In genomic region chr6:83265253-83265652, GRCm38 (mm10) we compare ENCODE assay signal across 11 mouse cellular contexts. TPM values are rescaled to one million over a fixed set of nuclear protein-coding genes. Genes with fewer than 3 reads are reported as not detected.
DNase-seq lines count a peak whose midpoint lies in the region; ATAC-seq and TF ChIP-seq lines count a peak whose summit lies in the region.
"Had no signal": no experiment of that assay in that cellular context is flagged by ENCODE, and none has a peak within 500 bp of the region (broad histone marks: within the 10 kb centered on the region; RNA-seq: fewer than 3 reads in every experiment).

No protein-coding gene starts in this region.

- no peak for ATAC-seq in forebrain, postnatal 0 days
- no peak for ATAC-seq in forebrain, embryonic 12.5 days (ENCODE audit: low FRiP score)
- ATAC-seq in liver, embryonic 12.5 days, result no peak
- ATAC-seq in granulocyte monocyte progenitor cell, adult 5-6 weeks (replicated peaks; ENCODE audit: poor library complexity, severe bottlenecking), result no peak

- no peaks in the 10 kb centered on the region for H3K27me3 ChIP-seq in forebrain, postnatal 0 days (ENCODE audit: insufficient read depth, low read length)
- H3K27me3 ChIP-seq in forebrain, embryonic 12.5 days, result peaks cover 6% of the 10 kb centered on the region; the same call in 1 of the 2 replicates
- no peaks in the 10 kb centered on the region for H3K27me3 ChIP-seq in liver, adult 2 months (ENCODE audit: control insufficient read depth, insufficient read depth, low read length)
- peaks cover 50% of the 10 kb centered on the region for H3K27me3 ChIP-seq in liver, embryonic 12.5 days (replicated peaks)

- H3K79me2 ChIP-seq in liver, adult 2 months (ENCODE audit: control insufficient read depth, insufficient read depth, low read length), result no peaks in the 10 kb centered on the region

- H3K9ac ChIP-seq in forebrain, postnatal 0 days, result no peak overlapping the region
- H3K9ac ChIP-seq in forebrain, embryonic 12.5 days, result no peak overlapping the region
- no peak overlapping the region for H3K9ac ChIP-seq in liver, adult 2 months (ENCODE audit: low read depth, low read length)
- H3K9ac ChIP-seq in liver, embryonic 12.5 days, result no peak overlapping the region
- no peak overlapping the region for H3K9ac ChIP-seq in ES-E14 (ENCODE audit: insufficient read depth, low read depth, low read length, poor library complexity, severe bottlenecking)

- no peaks in the 10 kb centered on the region for H3K9me3 ChIP-seq in forebrain, postnatal 0 days (ENCODE audit: low read length)
- H3K9me3 ChIP-seq in forebrain, embryonic 12.5 days, result no peaks in the 10 kb centered on the region
- H3K9me3 ChIP-seq in liver, embryonic 12.5 days (replicated peaks), result no peaks in the 10 kb centered on the region
- H3K9me3 ChIP-seq in ES-E14 (ENCODE audit: control insufficient read depth, insufficient read depth, low read depth, low read length), result no peaks in the 10 kb centered on the region
- H3K9me3 ChIP-seq: forebrain, embryonic 10.5 days had no signal

- no peak overlapping the region for H3K4me3 ChIP-seq in forebrain, postnatal 0 days (ENCODE audit: low read depth, low read length)
- no peak overlapping the region for H3K4me3 ChIP-seq in forebrain, embryonic 12.5 days (replicated peaks)
- H3K4me3 ChIP-seq in liver, adult 2 months (ENCODE audit: insufficient read depth, low read depth, low read length), result no peak overlapping the region
- H3K4me3 ChIP-seq in liver, embryonic 12.5 days, result no peak overlapping the region
- no peak overlapping the region for H3K4me3 ChIP-seq in ES-E14 (ENCODE audit: insufficient read depth in 1 of 2, low read depth in 1 of 2, low read length in 2 of 2, poor library complexity in 1 of 2, severe bottlenecking in 1 of 2)
- H3K4me3 ChIP-seq: forebrain, embryonic 10.5 days had no signal

- no peak overlapping the region for H3K27ac ChIP-seq in forebrain, postnatal 0 days (ENCODE audit: low read depth, low read length)
- no peak overlapping the region for H3K27ac ChIP-seq in forebrain, embryonic 12.5 days
- H3K27ac ChIP-seq in liver, adult 2 months (replicated peaks; ENCODE audit: insufficient read depth, low read depth, low read length), result no peak overlapping the region
- no peak overlapping the region for H3K27ac ChIP-seq in liver, embryonic 12.5 days
- no peak overlapping the region for H3K27ac ChIP-seq in ES-E14 (ENCODE audit: insufficient read depth, low read depth, low read length, poor library complexity, severe bottlenecking)
- H3K27ac ChIP-seq: forebrain, embryonic 10.5 days had no signal

- no peaks in the 10 kb centered on the region for H3K4me1 ChIP-seq in forebrain, postnatal 0 days (ENCODE audit: insufficient read depth)
- H3K4me1 ChIP-seq in forebrain, embryonic 12.5 days, result peaks cover 13% of the 10 kb centered on the region
- no peaks in the 10 kb centered on the region for H3K4me1 ChIP-seq in liver, adult 2 months (ENCODE audit: control insufficient read depth, insufficient read depth, low read length)
- H3K4me1 ChIP-seq in liver, embryonic 12.5 days, result no peaks in the 10 kb centered on the region; the same call in 1 of the 2 replicates
- no peaks in the 10 kb centered on the region for H3K4me1 ChIP-seq in ES-E14 (ENCODE audit: control insufficient read depth in 2 of 2, insufficient read depth in 2 of 2, low read length in 2 of 2, poor library complexity in 1 of 2)

- peak; percentile 64 for TF ChIP-seq CTCF in forebrain, postnatal 0 days (IDR thresholded peaks at IDR 0.05; ENCODE audit: low read depth)
- TF ChIP-seq CTCF in liver, adult 2 months (IDR thresholded peaks at IDR 0.05; ENCODE audit: low read depth, low read length), result 0 out of 2 replicates have a peak, but pooled peaks have one; percentile 8

- TF ChIP-seq POLR2A in liver, adult 2 months (IDR thresholded peaks at IDR 0.05; ENCODE audit: extremely low read depth, insufficient read depth, low read length), result no peak

- H3K4me2 ChIP-seq in forebrain, postnatal 0 days (ENCODE audit: low read depth), result no peak overlapping the region
- no peak overlapping the region for H3K4me2 ChIP-seq in forebrain, embryonic 12.5 days
- no peak overlapping the region for H3K4me2 ChIP-seq in liver, embryonic 12.5 days

- DNase-seq in forebrain, postnatal 0 days, result peak; percentile 21
- DNase-seq in liver, adult 2 months (ENCODE audit: extremely low read depth, low read depth, low spot score), result no peak
- DNase-seq in ES-E14 (ENCODE audit: low read depth, low spot score), result peak; percentile 40
- DNase-seq in induced T-regulatory cell, adult 2 months (ENCODE audit: low read depth), result peak; percentile 52
- DNase-seq in kidney, postnatal 10 days, result no peak
- DNase-seq: cerebellum, adult 18-20 months; heart, postnatal 14 days had no signal

- no peaks in the 10 kb centered on the region for H3K36me3 ChIP-seq in forebrain, postnatal 0 days (ENCODE audit: insufficient read depth)
- no peaks in the 10 kb centered on the region for H3K36me3 ChIP-seq in forebrain, embryonic 12.5 days (replicated peaks)
- H3K36me3 ChIP-seq in liver, adult 2 months (ENCODE audit: control insufficient read depth, insufficient read depth, low read length), result no peaks in the 10 kb centered on the region
- H3K36me3 ChIP-seq in liver, embryonic 12.5 days, result no peaks in the 10 kb centered on the region
- H3K36me3 ChIP-seq in ES-E14 (ENCODE audit: control insufficient read depth, insufficient read depth, low read length, poor library complexity, severe bottlenecking), result no peaks in the 10 kb centered on the region
- H3K36me3 ChIP-seq: forebrain, embryonic 10.5 days had no signal

- in situ Hi-C loops in ES-E14 (cut with MboI; ENCODE audit: low sequenced_read_pairs in 2 of 2, unreplicated experiment in 2 of 2), result no loop called here

TF ChIP-seq in ES-E14, 5 proteins besides CTCF, POLR2A, EP300 and RAD21:
- TF ChIP-seq ZNF384 (IDR thresholded peaks at IDR 0.05; ENCODE audit: low read depth, low read length) (no peak), HCFC1 (IDR thresholded peaks at IDR 0.05; ENCODE audit: borderline replicate concordance, insufficient read depth, low read length) (no peak), ZC3H11A (IDR thresholded peaks at IDR 0.05; ENCODE audit: borderline replicate concordance, low read depth, low read length) (peak; percentile 75; the same call in 1 of the 2 replicates), CHD2 (IDR thresholded peaks at IDR 0.05; ENCODE audit: low read depth, low read length) (no peak)

RNA-seq across cellular contexts. Expression of gene Slc4a5, which starts 45.6 kb away (rescaled TPM):
- total RNA-seq in forebrain, postnatal 0 days (2014; rRNA removed), result 1.3 and 1.7 TPM in 2 replicates
- polyA plus RNA-seq in forebrain, postnatal 0 days (2015; fragmentation: Nextera tagmentation; extraction: Ambion mirVana), result 0.45 and 1.3 TPM in 2 replicates
- 0.12 and 0.24 TPM in 2 replicates for polyA plus RNA-seq in forebrain, embryonic 12.5 days (2016; fragmentation: Nextera tagmentation; extraction: Ambion mirVana)
- under 0.01 and 0.07 TPM in 2 replicates for total RNA-seq in liver, adult 2 months (2014; rRNA removed)
- 0.28 TPM in 1 of 2 replicates, not detected in the other for polyA plus RNA-seq in liver, adult 2 months (2012; rRNA removed)
- 1.2 and 1.3 TPM in 2 replicates for polyA plus RNA-seq in liver, embryonic 12.5 days (2016; fragmentation: Nextera tagmentation; extraction: Ambion mirVana)
- total RNA-seq in ES-E14 (2012; rRNA removed), result 100 and 104 TPM in 2 replicates
- total RNA-seq in granulocyte monocyte progenitor cell, adult 5-6 weeks (2014; fragmentation: Nextera tagmentation), result not detected in 2 replicates
- 0.13 TPM in 1 of 2 replicates, not detected in the other for total RNA-seq in granulocyte monocyte progenitor cell, adult 5-6 weeks (2017)

Comparison
In these comparisons a context has a peak if more than half of its experiments do, and no peak if none do; other contexts are left out.
1. DNase-seq: peak in forebrain, postnatal 0 days (single experiment), ES-E14 (single experiment) and induced T-regulatory cell, adult 2 months (single experiment); none in liver, adult 2 months (single experiment) and kidney, postnatal 10 days (single experiment).
2. RNA of gene Slc4a5, which starts 45.6 kb away (total RNA-seq): 100 to 104 TPM in ES-E14; 1.3 to 1.7 TPM in forebrain, postnatal 0 days, under 0.01 to 0.07 TPM in liver, adult 2 months and 0.13 TPM in granulocyte monocyte progenitor cell, adult 5-6 weeks; every median in the first group is over 10 times any median in the second.